Mouse (Mus musculus): ENCODE measurements at regions not wholly inside any gene's neighbourhood (a gene's known extent, or its start where the extent isn't known, plus 50 kb on each side); places are given as distances from the start of the nearest gene placed in this dataset.

GRCm38 (mm10) chr1:105184470-105184869 is 172.0 kb downstream of the Rnf152 start:
- TF ChIP-seq CTCF (IDR thresholded peaks at IDR 0.05; ENCODE audit: control insufficient read depth, insufficient read depth, insufficient read length) (no peak), FOSL1 (IDR thresholded peaks at IDR 0.05; ENCODE audit: insufficient read depth, low read length, poor library complexity, severe bottlenecking) (no peak), USF1 (IDR thresholded peaks at IDR 0.05; ENCODE audit: low read depth) (no peak), CEBPB (IDR thresholded peaks at IDR 0.05; ENCODE audit: low read depth) (no peak), MYOD1 (IDR thresholded peaks at IDR 0.05; ENCODE audit: control insufficient read depth, insufficient read length, low read depth) (no peak)
